Mouse (Mus musculus) layer of hippocampus, postnatal 14 days (tissue): ENCODE data around the gene Olfr1226. TPM values are rescaled to one million over a fixed set of nuclear protein-coding genes. Genes with fewer than 3 reads are reported as not detected.
"Not testable (repeated sequence)": the region's sequence is repeated elsewhere in the genome, so short reads cannot be mapped to it uniquely, and the experiment has no call there.

ENCODE experiments used
- DNase-seq, 2 experiments: peaks; one replicate each; pipeline ENCODE4 v3.0.0; 2021 to 2022; ENCODE audit warnings: low spot score in 2 of 2, mixed read lengths in 1 of 2
- long read RNA-seq, 2 experiments: library from polyadenylated mRNA; stranded (forward); transcript quantifications; one replicate each; pipeline ENCODE4 v2.0.0; 2021
- total RNA-seq, 2 experiments: library from RNA; stranded (reverse); gene quantifications; 2 replicates each; pipeline ENCODE4 v1.2.3; 2021

Gene Olfr1226
- total RNA-seq = not detected
- long read RNA-seq, experiment 1 = 0 reads
- long read RNA-seq, experiment 2 = 0 reads

- DNase-seq = no peak
Observed at GRCm38 (mm10) chr2:89199948-89200347, at the start of gene Olfr1226. Gene Olfr1226 (minus strand): TSS chr2:89200048.

- DNase-seq = no peak
Observed at GRCm38 (mm10) chr2:89196325-89196982, 3.4 kb downstream of the Olfr1226 start.

- no peak for DNase-seq
Observed at GRCm38 (mm10) chr2:89174569-89174968, 25.3 kb downstream of the Olfr1226 start, which contains the start of gene Olfr1225. Gene Olfr1225 (minus strand): TSS chr2:89174669.

- DNase-seq = not testable (repeated sequence)
Observed at GRCm38 (mm10) chr2:89164711-89165110, 35.1 kb downstream of the Olfr1226 start.

GRCm38 (mm10) chr2:89163991-89164390 lies 35.9 kb downstream of the Olfr1226 start, which contains the start of gene Olfr1224-ps1:
Gene Olfr1224-ps1 (minus strand): TSS chr2:89164091.
- DNase-seq = not testable (repeated sequence)

- DNase-seq = no peak
Observed at GRCm38 (mm10) chr2:89151460-89151859, 48.4 kb downstream of the Olfr1226 start, which contains the start of gene Olfr1223. Gene Olfr1223 (minus strand): TSS chr2:89151560.

Other genes with a start within 250 kb of the Olfr1226 start
- gene Olfr1212, start 246.1 kb downstream of the Olfr1226 start, total RNA-seq = not detected
- not detected for gene Gm13762, start 219.8 kb downstream of the Olfr1226 start, total RNA-seq
- gene Olfr1214, start 207.4 kb downstream of the Olfr1226 start, total RNA-seq = not detected
- not detected for gene Olfr1215, start 193.1 kb downstream of the Olfr1226 start, total RNA-seq
- gene Olfr1216, start 181.7 kb downstream of the Olfr1226 start, total RNA-seq = not detected
- gene Olfr1217, start 168.0 kb downstream of the Olfr1226 start, total RNA-seq = not detected
- gene Olfr1218, start 138.9 kb downstream of the Olfr1226 start, total RNA-seq = not detected
- gene Olfr1219, start 116.5 kb downstream of the Olfr1226 start, total RNA-seq = not detected
- gene Olfr1220, start 93.2 kb downstream of the Olfr1226 start, total RNA-seq = not detected
- gene Olfr1221, start 82.8 kb downstream of the Olfr1226 start, total RNA-seq = not detected
- not detected for gene Olfr1222, start 67.0 kb downstream of the Olfr1226 start, total RNA-seq
- not detected for gene Olfr1223, start 48.5 kb downstream of the Olfr1226 start, total RNA-seq
- not detected for gene Olfr1224-ps1, start 36.0 kb downstream of the Olfr1226 start, total RNA-seq
- not detected for gene Olfr1225, start 25.4 kb downstream of the Olfr1226 start, total RNA-seq
- not detected for gene Olfr1228, start 54.0 kb upstream of the Olfr1226 start, total RNA-seq
- not detected for gene Olfr1229, start 88.0 kb upstream of the Olfr1226 start, total RNA-seq
- gene Olfr1230, start 97.2 kb upstream of the Olfr1226 start, total RNA-seq = not detected
- not detected for gene Olfr1231, start 107.0 kb upstream of the Olfr1226 start, total RNA-seq
- not detected for gene Olfr1232, start 129.6 kb upstream of the Olfr1226 start, total RNA-seq
- not detected for gene Olfr1233, start 142.3 kb upstream of the Olfr1226 start, total RNA-seq
- gene Olfr1234, start 164.8 kb upstream of the Olfr1226 start, total RNA-seq = not detected
- not detected for gene Olfr1238, start 209.6 kb upstream of the Olfr1226 start, total RNA-seq
- gene Olfr1239, start 220.4 kb upstream of the Olfr1226 start, total RNA-seq = not detected
- not detected for gene Olfr1240, start 243.0 kb upstream of the Olfr1226 start, total RNA-seq